Mouse (Mus musculus): ENCODE results near the gene Hal.

Hal gene

GRCm38 (mm10) chr10:93567841-93568566, 79.4 kb downstream of the Hal start:
- no peak for DNase-seq (ENCODE audit: low spot score)

- DNase-seq (ENCODE audit: low spot score): no peak
Measured at GRCm38 (mm10) chr10:93568671-93569070, 80.1 kb downstream of the Hal start.
